Mouse (Mus musculus) cerebellum, adult 8-10 months (tissue): Measurements from ENCODE around the gene Fscn2.
A peak's percentile ranks its signal among the peaks of the same experiment; 100 is the strongest.
"Not testable (repeated sequence)": the region's sequence is repeated elsewhere in the genome, so short reads cannot be mapped to it uniquely, and the experiment has no call there.

Experiments
- DNase-seq: peaks from one replicate; pipeline ENCODE4 v3.0.0; 2022

Fscn2 gene

GRCm38 (mm10) chr11:120346383-120347034 lies 14.8 kb upstream of the Fscn2 start:
- not testable (repeated sequence) for DNase-seq

DNA sequence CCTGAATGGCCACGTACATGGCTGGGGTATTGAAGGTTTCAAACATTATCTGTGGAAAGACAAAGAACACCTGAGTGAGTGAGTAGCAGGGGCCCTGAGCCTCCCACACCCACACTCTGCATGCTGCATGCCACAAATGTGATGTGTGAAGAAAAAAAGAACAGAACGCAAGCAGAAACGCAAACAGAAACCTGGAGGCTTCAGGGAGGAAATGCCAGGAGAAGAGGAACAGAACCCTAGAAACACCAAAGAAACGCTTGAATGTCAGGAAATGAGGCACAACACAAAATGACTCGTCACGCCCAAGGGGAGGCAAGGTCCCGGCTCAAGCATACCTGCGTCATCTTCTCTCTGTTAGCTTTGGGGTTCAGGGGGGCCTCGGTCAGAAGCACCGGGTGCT lies 14.0 kb upstream of the Fscn2 start:
- no peak for DNase-seq

DNA sequence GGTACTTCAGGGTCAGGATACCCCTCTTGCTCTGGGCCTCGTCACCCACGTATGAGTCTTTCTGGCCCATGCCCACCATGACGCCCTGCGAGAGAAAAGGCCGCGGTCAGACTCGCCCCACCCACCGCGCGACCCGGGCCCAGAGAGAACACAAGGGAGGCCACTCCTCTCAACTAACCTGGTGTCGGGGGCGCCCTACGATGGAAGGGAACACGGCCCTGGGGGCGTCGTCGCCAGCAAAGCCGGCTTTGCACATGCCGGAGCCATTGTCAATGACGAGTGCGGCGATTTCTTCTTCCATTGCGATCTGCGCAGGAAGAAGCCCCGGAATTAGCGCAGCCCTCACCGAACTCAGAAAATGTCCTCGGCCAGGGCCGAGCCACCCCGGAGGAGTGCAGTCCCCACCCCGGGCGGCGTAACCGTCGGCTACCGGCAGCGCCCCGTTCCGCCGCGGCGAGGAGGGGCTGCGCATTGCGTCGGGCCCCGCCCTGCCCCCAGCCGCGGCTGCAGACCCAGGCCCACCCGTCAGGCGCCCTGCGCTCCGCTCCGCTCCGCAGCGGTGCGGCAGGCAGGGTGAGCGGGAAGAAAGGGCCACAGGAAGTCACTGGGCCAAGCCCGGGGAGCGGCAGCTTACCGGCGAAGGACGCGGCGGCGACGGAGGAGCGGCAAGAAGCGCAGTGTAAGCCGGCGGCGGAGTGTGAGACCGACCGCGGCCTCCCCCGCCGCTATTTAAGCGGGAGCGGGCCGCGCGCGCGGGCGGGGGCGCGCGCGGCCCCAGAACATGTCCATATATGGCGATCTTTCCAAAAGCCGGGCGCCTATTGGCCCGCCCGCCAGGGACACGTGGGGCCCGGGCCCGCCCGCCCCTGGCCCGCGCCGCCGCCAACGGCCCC lies 13.3 kb upstream of the Fscn2 start, which contains the start of gene Actg1:
Actg1 (minus strand) TSS at position 752 of the 893 bp plus-strand sequence.
- peak; percentile 80 for DNase-seq

DNA sequence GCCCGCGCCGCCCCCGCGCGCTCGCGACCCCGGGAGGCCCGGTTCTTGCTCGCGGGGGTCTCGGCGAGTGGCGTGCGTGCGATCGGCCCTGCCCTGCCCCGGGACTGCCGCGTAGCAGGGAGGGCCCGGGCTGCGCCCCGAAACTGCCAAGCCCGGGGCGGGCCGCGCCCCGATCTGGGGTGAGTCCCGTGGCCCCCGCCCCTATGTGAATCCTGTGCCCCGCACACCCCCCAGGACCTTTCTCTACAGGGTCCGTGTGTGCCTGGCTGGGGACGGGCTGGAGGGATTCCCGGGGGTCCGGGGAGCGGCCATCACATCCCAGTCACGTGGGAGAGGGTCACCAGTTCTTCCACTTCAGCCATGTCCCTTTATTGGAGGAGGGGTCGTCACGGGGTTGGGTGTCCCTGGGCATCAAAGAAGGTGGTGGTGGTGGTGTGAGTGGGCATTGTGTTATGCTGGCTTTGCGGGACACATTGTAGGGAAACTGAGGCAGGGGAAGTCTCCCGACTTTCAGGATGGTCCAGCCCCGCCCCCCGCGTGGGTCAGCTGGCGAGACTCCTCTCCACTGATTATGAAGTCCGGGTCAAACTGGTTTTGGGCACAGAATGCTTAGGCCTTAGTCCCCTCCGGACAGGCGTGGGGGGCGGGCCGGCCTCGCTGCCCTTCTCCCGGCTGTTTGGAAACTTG lies 12.5 kb upstream of the Fscn2 start:
- peak; percentile 52 for DNase-seq

DNA sequence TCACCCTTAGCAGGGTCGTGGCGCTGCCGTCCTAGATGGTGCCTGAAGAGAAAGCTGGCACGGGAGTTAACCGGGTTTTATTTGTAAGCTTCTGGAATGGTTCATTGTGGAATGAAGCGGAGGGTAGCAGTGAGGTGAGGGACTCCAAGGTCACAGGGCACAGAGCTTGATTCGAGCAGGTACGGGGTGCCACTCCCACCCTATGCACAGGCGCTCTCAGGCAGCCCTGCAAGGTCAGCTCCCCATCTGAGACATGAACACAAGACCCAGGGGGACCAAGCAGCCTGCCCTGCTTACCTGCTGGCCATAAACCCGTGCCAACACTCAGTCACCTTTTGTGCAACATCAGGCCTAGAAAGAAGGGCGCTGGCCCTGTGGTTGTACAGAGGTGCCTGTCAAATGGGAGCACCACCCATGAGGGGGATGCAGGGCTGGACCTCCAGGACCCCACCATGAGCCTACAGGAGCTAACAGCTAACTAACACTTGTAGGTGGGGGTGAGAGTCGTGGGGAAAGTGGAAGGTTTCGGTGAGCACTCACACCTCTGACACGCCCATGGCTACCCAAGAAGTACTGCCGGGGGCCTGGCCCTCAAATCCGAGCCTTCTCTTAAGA lies 11.9 kb upstream of the Fscn2 start:
- peak; percentile 52 for DNase-seq

GRCm38 (mm10) chr11:120349986-120350702 lies 11.2 kb upstream of the Fscn2 start:
- peak; percentile 65 for DNase-seq

GRCm38 (mm10) chr11:120350711-120351110 lies 10.6 kb upstream of the Fscn2 start:
- peak; percentile 39 for DNase-seq

DNA sequence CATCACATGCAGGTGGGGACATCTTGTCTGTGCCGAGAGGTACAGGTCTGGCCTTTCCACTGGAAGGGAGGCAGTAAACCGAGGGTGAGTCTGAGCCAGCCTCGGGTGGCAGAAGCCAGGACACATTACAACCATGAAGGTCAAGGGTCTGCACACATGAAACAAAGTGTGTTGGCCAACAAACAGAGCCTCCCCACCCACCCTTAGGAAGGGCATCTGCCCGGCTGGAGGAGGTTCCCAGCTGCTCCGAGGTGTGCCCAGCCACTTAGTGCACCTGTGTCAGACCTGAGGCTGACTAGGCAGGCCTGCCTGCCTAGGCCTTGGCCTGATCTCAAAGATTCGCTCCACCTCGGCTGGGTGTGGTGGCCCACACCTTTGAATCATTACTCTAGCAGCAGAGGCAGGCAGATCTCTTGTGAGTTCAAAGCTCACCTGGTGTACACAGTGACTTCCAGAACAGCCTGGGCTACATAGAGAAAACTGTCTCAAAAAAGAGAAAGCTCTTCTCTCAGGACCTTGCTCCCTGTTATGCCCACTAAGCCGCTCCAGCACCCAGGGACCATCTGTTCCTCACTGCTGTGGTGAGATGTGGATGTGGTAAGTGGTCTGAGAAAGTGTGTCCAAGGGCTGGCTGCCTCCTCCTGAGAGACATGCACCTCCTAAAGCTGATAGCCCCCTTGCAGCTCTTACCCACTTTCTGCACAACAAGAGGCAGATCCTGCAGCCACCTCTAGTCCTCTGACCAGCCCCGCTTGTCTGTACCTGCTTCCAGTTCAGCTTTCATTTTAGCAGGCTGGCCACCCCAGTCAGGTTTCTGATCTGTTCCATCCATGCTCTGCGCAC lies 9.9 kb upstream of the Fscn2 start:
- no peak for DNase-seq

GRCm38 (mm10) chr11:120352093-120352350 lies 9.3 kb upstream of the Fscn2 start:
- not testable (repeated sequence) for DNase-seq

GRCm38 (mm10) chr11:120352571-120353290 lies 8.6 kb upstream of the Fscn2 start:
- no peak for DNase-seq

DNA sequence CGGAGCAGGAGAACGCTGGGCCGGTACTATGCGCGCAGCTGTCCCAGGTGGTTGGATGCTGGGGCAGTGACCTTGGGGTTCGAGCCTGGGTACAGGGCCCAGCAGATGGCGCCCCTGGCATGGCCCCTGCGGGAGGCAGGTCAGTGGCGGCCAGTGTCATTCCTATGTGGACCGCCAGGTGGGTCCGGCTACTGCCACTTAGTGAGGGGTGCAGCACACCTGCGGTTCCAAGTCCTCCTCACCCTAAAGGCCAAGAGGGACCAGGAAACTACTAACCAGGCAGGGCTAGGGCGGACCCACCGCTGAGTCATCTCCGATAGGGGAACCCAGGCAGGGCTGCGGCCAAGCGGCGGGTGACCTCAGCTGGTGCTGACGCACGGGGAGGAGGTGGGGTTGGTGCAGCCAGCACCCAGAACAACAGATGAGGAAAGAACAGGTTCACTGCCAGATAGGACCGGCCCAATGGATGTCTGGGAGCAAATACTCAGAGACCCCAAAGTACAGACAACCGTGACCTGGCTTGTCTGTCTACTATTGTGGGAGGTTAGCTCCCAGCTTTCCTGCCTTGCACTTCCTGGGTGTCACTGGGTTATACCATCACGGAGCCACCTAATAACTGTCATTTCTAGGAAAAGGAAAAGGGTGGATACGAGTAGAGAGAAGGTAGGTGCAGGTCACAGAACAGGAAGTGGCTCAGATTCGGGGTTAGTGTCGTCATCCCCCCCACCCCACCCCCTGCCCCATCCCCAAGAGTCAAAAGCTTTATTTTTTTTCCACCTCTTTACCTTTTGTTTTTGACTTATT lies 7.6 kb upstream of the Fscn2 start:
- peak; percentile 59 for DNase-seq

- no peak for DNase-seq
Observed at GRCm38 (mm10) chr11:120354304-120355276, 6.7 kb upstream of the Fscn2 start.

GRCm38 (mm10) chr11:120355277-120356039 lies 5.9 kb upstream of the Fscn2 start:
- DNase-seq, result no peak

GRCm38 (mm10) chr11:120356319-120356840 lies 5.0 kb upstream of the Fscn2 start:
- no peak for DNase-seq

- DNase-seq, result no peak
Observed at GRCm38 (mm10) chr11:120356900-120357299, 4.4 kb upstream of the Fscn2 start.

DNA sequence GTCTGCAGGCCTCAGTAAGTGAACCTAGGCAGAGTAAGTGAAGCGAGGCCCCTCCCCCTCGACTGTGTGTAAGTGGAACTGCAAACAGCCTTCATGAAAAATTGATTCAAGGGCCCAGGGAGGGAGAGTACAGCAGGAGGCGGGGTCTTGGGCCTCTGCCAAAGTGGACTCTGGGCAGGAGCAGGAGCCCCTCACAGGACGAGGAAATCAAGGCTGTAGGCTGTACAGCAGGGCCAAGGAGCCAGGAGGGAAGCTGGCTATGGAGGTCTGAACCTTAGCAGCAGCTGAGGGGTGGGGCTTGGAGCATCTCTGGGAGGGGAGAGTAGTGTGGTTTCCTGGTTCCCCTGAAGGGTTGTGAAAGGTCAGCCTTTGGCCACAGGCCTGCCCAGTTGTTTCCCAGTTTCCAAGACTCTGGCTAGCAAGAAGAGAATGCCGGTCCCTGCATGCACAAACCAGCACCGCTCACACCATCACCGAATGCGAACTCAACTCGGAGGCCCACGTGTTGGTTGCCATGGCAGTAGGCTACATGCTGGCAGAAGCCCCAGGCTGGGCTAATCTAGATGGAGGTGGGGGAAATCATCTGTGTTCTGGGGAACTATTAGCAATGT lies 3.4 kb upstream of the Fscn2 start:
- no peak for DNase-seq

DNA sequence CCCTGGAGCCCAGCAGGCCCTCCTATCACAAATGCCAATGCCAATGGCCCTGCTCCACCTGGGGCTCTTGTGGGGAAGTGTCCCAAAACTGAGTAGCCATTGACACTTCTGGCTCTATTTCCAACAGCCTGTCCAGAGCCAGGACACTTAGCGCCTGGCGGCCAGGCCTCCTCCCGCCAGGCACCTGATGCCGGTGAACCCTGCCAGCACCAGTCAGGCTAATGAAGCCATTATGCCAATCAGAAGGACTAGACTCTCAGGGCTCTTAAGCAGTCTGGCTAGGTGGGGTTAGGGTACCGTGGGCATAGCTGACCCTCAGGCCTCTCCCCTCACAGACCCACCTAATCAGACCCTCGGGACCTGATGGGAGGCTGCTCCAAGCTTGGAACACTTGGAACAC lies 1.9 kb upstream of the Fscn2 start:
- peak; percentile 47 for DNase-seq
